Mouse (Mus musculus): Measurements from ENCODE around the gene Fgf16.

- TF ChIP-seq POLR2A (IDR thresholded peaks at IDR 0.05; ENCODE audit: low read depth, low read length) (no peak), CTCF (IDR thresholded peaks at IDR 0.05; ENCODE audit: borderline replicate concordance, insufficient read depth, low read length) (no peak)
These were observed 1.1 kb downstream of the Fgf16 start for GRCm38 (mm10) chrX:105765005-105765706.
